Comparison of ENCODE assay signal across 19 mouse cellular contexts in the genomic region with DNA sequence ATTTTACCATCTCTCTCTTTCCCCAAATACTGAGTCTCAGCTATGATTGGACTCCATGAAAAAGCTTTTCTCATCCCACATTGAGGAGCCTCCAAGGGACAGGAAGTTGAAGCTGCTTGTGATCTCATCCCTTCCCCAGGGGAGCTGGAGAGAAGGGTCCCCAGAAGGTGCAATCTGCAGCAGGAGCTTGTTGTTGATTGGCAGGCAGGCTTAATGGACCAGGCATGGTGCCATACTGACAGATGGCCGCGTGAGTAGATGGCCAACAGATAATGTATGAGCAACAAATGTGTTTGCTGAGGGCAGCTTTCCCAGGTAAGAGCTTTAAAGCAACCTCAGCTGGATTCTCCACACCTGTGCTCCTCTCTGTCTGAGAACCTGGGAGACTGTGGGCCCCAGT.
DNase-seq lines count a peak whose midpoint lies in the region; ATAC-seq lines count a peak whose summit lies in the region.
"Had no signal": no experiment of that assay in that cellular context is flagged by ENCODE, and none has a peak within 500 bp of the region (broad histone marks: within the 10 kb centered on the region; RNA-seq: fewer than 3 reads in every experiment).

No protein-coding gene starts in this region.

- no peak overlapping the region for H3K27ac ChIP-seq in forebrain, embryonic 14.5 days (ENCODE audit: low read depth, low read length)
- H3K27ac ChIP-seq in forebrain, embryonic 10.5 days: no peak overlapping the region
- H3K27ac ChIP-seq in midbrain, embryonic 14.5 days (replicated peaks; ENCODE audit: low read depth, low read length): no peak overlapping the region
- no peak overlapping the region for H3K27ac ChIP-seq in midbrain, embryonic 11.5 days (ENCODE audit: low read depth, low read length)
- H3K27ac ChIP-seq: heart, embryonic 10.5 days; neural tube, embryonic 15.5 days had no signal

- H3K4me3 ChIP-seq in forebrain, embryonic 14.5 days (ENCODE audit: low read depth, low read length): no peak overlapping the region
- H3K4me3 ChIP-seq in forebrain, embryonic 10.5 days: no peak overlapping the region
- H3K4me3 ChIP-seq in midbrain, embryonic 14.5 days (replicated peaks; ENCODE audit: low read depth, low read length): no peak overlapping the region
- H3K4me3 ChIP-seq in midbrain, embryonic 11.5 days (ENCODE audit: low read depth, low read length): no peak overlapping the region
- H3K4me3 ChIP-seq: erythroblast, embryonic 14.5 days; heart, embryonic 10.5 days; neural tube, embryonic 15.5 days had no signal

- WGBS in forebrain, embryonic 14.5 days: 68% methylated on average over 2 of the region's 2 CpGs
- WGBS in forebrain, embryonic 10.5 days: 81% methylated on average over 2 of the region's 2 CpGs
- WGBS in midbrain, embryonic 14.5 days: 84% methylated on average over 2 of the region's 2 CpGs
- 74% methylated on average over 2 of the region's 2 CpGs for WGBS in midbrain, embryonic 11.5 days

- H3K9me3 ChIP-seq in forebrain, embryonic 14.5 days (replicated peaks; ENCODE audit: control insufficient read depth, low read length): no peaks in the 10 kb centered on the region
- H3K9me3 ChIP-seq in forebrain, embryonic 10.5 days: no peaks in the 10 kb centered on the region
- H3K9me3 ChIP-seq in midbrain, embryonic 14.5 days (ENCODE audit: control insufficient read depth, low read length): no peaks in the 10 kb centered on the region
- no peaks in the 10 kb centered on the region for H3K9me3 ChIP-seq in midbrain, embryonic 11.5 days (ENCODE audit: control insufficient read depth, low read length)
- H3K9me3 ChIP-seq: heart, embryonic 10.5 days; neural tube, embryonic 15.5 days had no signal

- no peak overlapping the region for H3K4me2 ChIP-seq in forebrain, embryonic 14.5 days (ENCODE audit: low read length)
- no peak overlapping the region for H3K4me2 ChIP-seq in midbrain, embryonic 14.5 days (ENCODE audit: low read length)
- H3K4me2 ChIP-seq in midbrain, embryonic 11.5 days: no peak overlapping the region
- H3K4me2 ChIP-seq: neural tube, embryonic 15.5 days had no signal

- H3K27me3 ChIP-seq in forebrain, embryonic 14.5 days (replicated peaks; ENCODE audit: control insufficient read depth, insufficient read depth, low read length): no peaks in the 10 kb centered on the region
- H3K27me3 ChIP-seq in forebrain, embryonic 10.5 days (ENCODE audit: poor library complexity, severe bottlenecking): no peaks in the 10 kb centered on the region
- H3K27me3 ChIP-seq in midbrain, embryonic 14.5 days (ENCODE audit: control insufficient read depth, insufficient read depth, low read length): no peaks in the 10 kb centered on the region
- H3K27me3 ChIP-seq in midbrain, embryonic 11.5 days (ENCODE audit: control insufficient read depth, insufficient read depth, low read length): no peaks in the 10 kb centered on the region
- H3K27me3 ChIP-seq: neural tube, embryonic 15.5 days had no signal

- no peaks in the 10 kb centered on the region for H3K36me3 ChIP-seq in forebrain, embryonic 14.5 days (ENCODE audit: control insufficient read depth, insufficient read depth, low read length)
- H3K36me3 ChIP-seq in forebrain, embryonic 10.5 days (replicated peaks): no peaks in the 10 kb centered on the region
- no peaks in the 10 kb centered on the region for H3K36me3 ChIP-seq in midbrain, embryonic 14.5 days (ENCODE audit: control insufficient read depth, insufficient read depth, low read length)
- H3K36me3 ChIP-seq in midbrain, embryonic 11.5 days (ENCODE audit: control insufficient read depth, insufficient read depth, low read length): no peaks in the 10 kb centered on the region
- H3K36me3 ChIP-seq: heart, embryonic 10.5 days; neural tube, embryonic 15.5 days had no signal

- peak; percentile 79 for DNase-seq in forebrain, embryonic 14.5 days (ENCODE audit: low spot score)
- DNase-seq in forebrain, embryonic 10.5 days (ENCODE audit: extremely low spot score, low spot score): no peak
- DNase-seq in midbrain, embryonic 14.5 days: peak; percentile 37
- no peak for DNase-seq in midbrain, embryonic 11.5 days (ENCODE audit: low spot score, missing footprints)
- peak; percentile 38 for DNase-seq in cerebellum, adult 11-12 months
- peak; percentile 68 to 79 for DNase-seq in cerebellum, postnatal 25 days
- DNase-seq in spleen, adult 12 weeks (ENCODE audit: low spot score): no peak
- no peak for DNase-seq in heart, postnatal 14 days
- DNase-seq: adrenal gland, adult 8-10 months; gastrocnemius, postnatal 36 days; liver; liver, postnatal 0 days; lung, postnatal 14 days; spleen, adult 18-20 months; thymus, adult 18-20 months had no signal

- no peak overlapping the region for H3K9ac ChIP-seq in forebrain, embryonic 14.5 days (ENCODE audit: low read length)
- no peak overlapping the region for H3K9ac ChIP-seq in midbrain, embryonic 14.5 days (replicated peaks; ENCODE audit: low read length)
- H3K9ac ChIP-seq in midbrain, embryonic 11.5 days (ENCODE audit: low read length): no peak overlapping the region
- H3K9ac ChIP-seq: liver, postnatal 0 days; neural tube, embryonic 15.5 days had no signal

- intact Hi-C loops in heart, postnatal 14 days (cut with DNase I): no loop called here

- H3K4me1 ChIP-seq in forebrain, embryonic 14.5 days (ENCODE audit: control insufficient read depth, insufficient read depth, low read length): no peaks in the 10 kb centered on the region
- H3K4me1 ChIP-seq in forebrain, embryonic 10.5 days: no peaks in the 10 kb centered on the region
- H3K4me1 ChIP-seq in midbrain, embryonic 14.5 days (ENCODE audit: control insufficient read depth, insufficient read depth, low read length): no peaks in the 10 kb centered on the region
- H3K4me1 ChIP-seq in midbrain, embryonic 11.5 days (ENCODE audit: control insufficient read depth, insufficient read depth, low read length): no peaks in the 10 kb centered on the region
- H3K4me1 ChIP-seq: heart, embryonic 10.5 days; neural tube, embryonic 15.5 days had no signal

- ATAC-seq in forebrain, embryonic 14.5 days: peak; percentile 62; the same call in 1 of the 2 replicates
- no peak for ATAC-seq in midbrain, embryonic 14.5 days (ENCODE audit: low FRiP score, low TSS enrichment)
- ATAC-seq in midbrain, embryonic 11.5 days (ENCODE audit: low FRiP score): no peak
- ATAC-seq: inflammation-experienced regulatory T-cells, adult 6 months; liver, postnatal 0 days had no signal

Comparison
In these comparisons a context has a peak if more than half of its experiments do, and no peak if none do; other contexts are left out.
1. DNase-seq: peak in forebrain, embryonic 14.5 days (single experiment), midbrain, embryonic 14.5 days (single experiment), cerebellum, adult 11-12 months (single experiment) and cerebellum, postnatal 25 days (2 of 2); none in forebrain, embryonic 10.5 days (single experiment), midbrain, embryonic 11.5 days (single experiment), spleen, adult 12 weeks (single experiment) and heart, postnatal 14 days (0 of 2).